Mouse (Mus musculus) NIH3T3 (cell line): ENCODE measurements around the gene Tmem156.
A peak's percentile ranks its signal among the peaks of the same experiment; 100 is the strongest.

Experiments
- DNase-seq: peaks from one replicate; pipeline ENCODE4 v3.0.0-alpha.2; 2012; ENCODE audit warnings: low read depth

Gene Tmem156

GRCm38 (mm10) chr5:65096805-65097204 is 4.9 kb upstream of the Tmem156 start:
- DNase-seq = peak; percentile 54

DNA sequence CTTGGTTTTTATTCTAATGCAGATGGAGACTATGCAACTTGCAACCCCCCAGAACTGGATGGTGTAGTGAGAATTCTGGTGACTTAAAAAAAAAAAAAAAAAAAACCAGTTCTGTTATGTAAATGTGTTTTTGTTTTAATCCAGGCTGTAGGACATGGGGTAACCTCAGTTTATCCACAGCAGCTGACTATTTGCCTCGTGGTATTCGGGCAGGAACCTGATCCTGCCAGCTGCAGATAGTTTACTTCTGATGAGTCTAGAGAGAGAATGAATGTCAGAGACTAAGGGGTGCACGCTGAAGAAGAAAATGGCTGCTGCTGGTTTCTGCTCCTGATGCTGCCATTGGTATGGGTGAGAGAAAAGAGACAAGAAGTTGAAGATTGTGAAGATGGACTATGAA is 4.2 kb upstream of the Tmem156 start:
- no peak for DNase-seq

DNA sequence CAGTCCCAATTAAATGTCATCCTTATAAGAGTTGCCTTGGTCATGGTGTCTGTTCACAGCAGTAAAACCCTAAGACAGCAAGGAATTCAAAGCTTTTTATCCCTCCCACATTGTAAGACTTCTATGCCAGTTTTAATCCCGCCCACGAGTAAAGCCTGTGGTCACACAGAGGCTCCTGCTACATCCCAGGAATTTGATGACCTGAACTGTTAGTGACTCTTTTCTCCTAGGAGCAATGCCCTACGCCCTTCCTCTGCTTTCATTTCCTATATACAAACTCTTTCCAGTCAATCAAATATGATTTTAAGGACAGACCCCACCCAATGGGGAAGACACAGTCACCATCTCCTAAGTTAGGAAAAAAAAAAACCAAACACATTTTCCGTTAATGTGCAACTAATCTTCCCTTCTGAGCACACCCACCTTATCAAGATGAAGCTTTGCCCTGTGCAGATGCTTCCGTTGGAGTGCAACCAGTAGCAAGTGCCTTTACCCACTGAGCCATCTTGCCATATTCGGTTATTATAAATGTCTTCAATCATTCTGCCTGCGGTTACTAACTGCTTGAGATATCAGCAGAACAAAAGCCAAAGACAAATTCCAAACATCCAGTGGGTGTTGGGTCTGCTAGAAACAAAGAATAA is 3.1 kb upstream of the Tmem156 start:
- DNase-seq = no peak

GRCm38 (mm10) chr5:65093769-65094168 is 1.8 kb upstream of the Tmem156 start:
- DNase-seq = no peak

DNA sequence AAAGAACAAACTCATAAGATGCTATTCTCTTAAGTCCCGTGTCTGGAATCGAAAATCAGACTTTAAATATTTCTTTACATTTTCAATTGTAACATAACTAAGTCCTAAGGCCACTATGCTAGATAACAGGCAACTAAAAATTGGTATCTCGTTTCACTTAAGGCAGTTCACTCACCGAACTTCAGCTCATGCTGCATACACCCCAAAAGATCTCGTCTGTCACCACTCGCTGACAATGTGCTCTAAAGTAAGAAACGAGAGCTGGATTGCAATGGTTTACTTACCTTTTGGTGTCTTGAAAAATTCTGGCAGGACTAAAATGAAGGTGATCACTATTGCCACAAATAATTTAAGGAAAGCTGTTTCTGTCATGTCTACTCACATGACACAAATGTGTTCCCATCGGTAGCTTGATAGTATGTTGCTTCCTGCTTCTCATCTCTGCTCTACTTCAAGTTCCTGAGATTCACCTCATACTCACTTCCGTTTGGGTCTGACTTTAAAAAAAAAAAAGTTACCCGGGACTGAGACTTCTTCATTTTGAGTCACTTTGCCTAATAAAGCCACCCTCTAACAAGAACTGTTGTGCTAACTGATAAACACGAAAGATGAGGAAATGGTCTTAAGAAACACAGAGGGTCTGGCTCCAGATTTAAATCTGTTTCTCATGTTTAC is 611 bp downstream of the Tmem156 start:
- DNase-seq = no peak

DNA sequence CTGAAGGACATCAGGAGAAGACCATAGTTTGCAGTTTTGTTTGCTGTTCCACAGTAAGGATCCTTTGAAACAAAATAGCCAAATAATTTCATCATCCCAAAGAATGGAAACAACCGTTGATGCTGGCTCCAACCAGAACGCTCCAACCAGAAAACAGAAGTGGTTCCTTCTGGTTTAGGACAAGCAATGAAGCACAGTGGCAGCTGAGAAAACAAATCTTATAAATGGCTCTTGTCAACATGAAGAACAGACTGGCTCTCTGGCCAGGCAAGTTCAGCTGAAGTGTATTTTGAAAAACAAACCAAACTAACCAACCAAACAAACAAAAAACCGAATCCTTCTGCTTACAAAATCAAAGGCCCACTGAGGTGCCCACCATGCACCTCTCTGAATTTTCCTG is 2.2 kb downstream of the Tmem156 start:
- no peak for DNase-seq

- DNase-seq = peak; percentile 83
Observed at GRCm38 (mm10) chr5:65086522-65086921, 5.4 kb downstream of the Tmem156 start.

- no peak for DNase-seq
Observed at GRCm38 (mm10) chr5:65081836-65082235, 10.1 kb downstream of the Tmem156 start.

DNA sequence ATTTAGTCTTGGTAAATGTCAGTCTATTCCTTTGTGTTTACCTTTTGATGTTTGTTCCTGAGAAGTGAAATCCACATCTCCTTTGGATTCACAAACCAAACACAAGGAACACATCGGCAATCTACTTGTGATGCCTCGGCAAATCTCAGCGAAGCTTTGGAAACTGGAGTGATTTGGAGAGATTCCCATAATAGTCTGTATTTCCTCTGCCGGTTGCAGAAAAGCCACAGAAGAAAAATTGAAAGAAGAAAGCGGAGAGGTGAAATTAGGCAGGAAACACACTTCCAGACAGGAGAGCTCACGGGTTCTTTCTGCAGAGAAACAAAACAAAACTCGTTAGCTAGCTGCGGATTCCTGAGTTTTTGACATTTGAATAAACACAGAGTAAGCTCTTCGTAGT is 12.1 kb downstream of the Tmem156 start:
- DNase-seq = no peak

GRCm38 (mm10) chr5:65078081-65078480 is 13.9 kb downstream of the Tmem156 start:
- DNase-seq = peak; percentile 59

GRCm38 (mm10) chr5:65076748-65077147 is 15.2 kb downstream of the Tmem156 start:
- DNase-seq = no peak

DNA sequence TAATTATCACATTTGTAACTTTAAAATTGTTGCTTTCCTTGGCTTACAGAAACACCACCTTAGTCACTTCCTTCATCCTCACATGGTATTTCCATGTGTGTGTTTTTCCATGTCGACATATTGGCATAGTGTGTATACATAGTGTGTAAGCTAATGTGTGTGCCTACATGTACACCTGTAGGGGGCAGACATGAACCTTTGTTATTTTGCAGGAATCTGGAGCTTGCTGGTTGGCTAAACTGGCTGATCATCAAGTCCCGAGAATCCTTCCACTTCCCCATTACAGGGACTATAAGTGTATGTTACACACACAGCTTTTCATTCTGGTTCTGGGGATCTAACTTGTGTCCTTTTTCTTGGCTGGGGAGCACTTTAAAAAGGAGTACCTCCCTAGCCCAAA is 15.8 kb downstream of the Tmem156 start:
- DNase-seq = peak; percentile 35

DNA sequence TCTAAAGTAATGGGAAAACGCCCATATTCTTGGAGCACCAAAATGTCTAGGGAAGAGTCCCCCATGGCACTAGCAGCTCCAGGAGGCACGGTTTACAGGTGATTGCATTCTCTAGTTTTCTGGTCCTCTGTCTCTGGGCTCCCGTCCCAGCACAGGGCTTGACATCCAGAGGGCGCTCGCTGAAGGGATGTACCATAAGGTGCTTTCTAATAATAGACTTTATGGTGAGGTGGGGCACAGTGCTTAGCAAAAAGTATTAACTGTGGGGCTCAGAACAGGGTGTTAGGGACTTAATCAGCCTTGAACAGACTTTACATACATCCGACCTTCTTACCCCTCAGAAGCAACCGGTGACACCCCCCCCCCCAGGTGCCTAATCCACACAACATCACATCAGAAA is 17.2 kb downstream of the Tmem156 start:
- no peak for DNase-seq

GRCm38 (mm10) chr5:65073247-65073646 is 18.7 kb downstream of the Tmem156 start:
- DNase-seq = no peak

DNA sequence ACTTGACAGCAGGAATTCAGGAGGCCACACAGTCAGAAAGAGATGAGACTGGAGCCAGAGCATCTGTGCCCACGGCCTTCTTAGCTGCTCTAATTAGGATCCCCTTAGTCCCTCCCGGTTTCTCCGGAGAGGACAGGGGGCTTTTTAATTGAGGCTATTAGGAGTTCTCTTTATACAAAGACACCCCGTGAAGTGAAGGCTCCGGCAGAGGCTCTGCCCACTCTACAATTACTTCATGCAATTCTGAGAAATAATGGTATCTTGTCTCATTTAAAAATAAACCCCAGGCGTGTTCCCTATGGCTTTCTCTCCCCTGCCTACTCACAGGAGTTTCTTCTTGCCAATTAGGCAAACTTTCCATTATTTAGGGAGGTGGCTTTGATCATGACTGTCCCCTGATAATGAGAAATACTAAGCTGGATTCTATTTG is 20.2 kb downstream of the Tmem156 start:
- DNase-seq = no peak

DNA sequence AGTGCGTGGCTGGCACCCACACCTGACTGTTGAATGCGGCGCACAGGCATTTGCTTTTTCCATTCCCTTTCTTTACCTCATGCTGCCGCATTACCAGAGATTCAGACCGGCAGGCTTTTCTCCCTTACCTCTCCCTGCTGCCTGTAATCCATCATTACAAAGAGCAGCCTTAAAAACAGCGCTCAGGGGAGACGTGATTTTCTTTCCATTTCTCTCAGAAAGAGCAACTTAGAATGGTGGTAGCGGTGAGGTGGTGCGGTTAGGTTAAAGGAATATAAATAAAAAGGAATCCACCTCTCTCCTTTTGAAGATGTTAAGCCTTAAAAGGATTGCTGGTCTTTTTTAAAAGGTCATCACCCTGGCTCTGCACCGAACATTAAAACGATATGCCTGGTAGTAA is 22.1 kb downstream of the Tmem156 start:
- DNase-seq = no peak

DNA sequence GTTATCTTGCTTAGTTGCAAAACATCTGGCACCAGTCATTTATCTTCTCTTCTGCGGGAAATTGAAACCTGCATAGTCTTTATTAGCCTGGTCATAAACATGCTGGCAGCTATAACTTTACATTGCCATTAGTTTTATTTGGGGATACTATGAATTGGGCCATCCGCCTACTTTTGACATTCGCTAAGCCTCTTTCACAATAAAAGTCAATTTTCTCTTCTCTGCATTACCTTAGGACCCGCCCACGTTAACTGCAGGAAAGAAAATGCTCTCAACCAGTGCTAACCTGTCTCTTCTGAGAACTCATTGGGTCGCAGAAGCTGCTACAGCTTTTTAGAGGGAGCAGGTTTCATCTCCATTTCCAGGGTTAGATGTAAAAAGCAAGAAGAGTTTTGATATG is 23.8 kb downstream of the Tmem156 start:
- no peak for DNase-seq

- no peak for DNase-seq
Observed at GRCm38 (mm10) chr5:65063266-65063665, 28.7 kb downstream of the Tmem156 start.

DNA sequence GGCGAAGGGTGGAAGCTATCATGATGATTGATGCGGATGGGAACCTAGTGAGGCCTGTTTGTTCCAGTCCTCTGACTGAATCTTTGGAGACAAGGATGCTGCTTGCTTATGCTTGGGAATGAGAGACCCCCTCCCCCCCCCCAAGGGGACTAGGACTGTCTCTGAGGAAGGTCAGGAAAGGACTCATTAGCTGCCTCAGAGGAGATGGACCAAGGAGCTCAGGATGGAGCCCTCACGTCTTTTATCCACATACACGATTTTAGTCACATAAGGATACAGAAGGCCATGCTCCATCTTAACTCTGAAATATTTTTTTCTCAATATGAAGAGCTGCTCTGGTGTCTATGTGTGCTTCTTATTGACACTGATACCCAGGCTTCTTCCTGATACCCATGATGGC is 29.7 kb downstream of the Tmem156 start:
- DNase-seq = no peak

DNA sequence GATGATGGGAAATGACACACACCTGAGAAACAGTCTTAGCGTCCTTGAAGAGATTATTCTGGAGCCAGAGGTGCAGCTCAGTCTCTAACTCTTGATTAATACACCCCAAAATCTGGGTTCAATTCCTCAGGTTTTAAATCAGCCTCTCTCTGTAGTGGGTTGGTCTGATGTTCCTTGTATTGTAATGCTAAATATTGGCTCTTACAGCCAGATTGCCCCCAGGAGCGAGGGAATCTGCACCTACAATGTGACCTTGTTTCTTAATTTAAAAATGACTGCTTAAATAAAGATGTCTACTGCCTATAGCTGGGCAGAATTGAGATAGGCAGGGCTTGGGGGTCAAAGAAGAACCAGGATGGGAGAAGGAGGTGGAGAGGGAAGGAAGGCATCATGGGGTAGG is 32.1 kb downstream of the Tmem156 start:
- DNase-seq = no peak

GRCm38 (mm10) chr5:65057596-65057995 is 34.3 kb downstream of the Tmem156 start:
- no peak for DNase-seq

GRCm38 (mm10) chr5:65051513-65051912 is 40.4 kb downstream of the Tmem156 start:
- DNase-seq = no peak

DNA sequence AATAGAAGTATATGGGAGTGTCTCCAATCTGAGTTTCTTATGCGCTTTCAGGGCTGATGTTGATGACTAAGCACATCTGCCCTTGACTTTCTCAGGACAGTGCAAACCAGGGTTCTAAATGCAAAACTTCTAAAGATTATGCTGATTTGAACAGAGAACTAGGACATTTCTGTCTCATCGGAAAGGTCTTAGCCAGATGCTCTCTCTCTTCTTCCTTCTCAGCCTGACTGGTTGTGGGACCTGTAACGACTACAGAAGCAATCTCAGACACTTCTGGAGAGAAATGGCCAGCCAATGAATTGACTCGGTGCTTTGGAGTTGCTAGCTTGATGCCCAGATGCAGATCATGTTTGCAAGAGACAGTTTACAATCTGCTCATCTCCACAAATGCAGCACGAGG is 42.1 kb downstream of the Tmem156 start:
- no peak for DNase-seq

GRCm38 (mm10) chr5:65047285-65047855 is 44.6 kb downstream of the Tmem156 start:
- DNase-seq = no peak
